Mouse (Mus musculus) regulatory T cell (primary cell): ENCODE measurements at regions not wholly inside any gene's neighbourhood (a gene's known extent, or its start where the extent isn't known, plus 50 kb on each side); places are given as distances from the start of the nearest gene placed in this dataset.

Source experiments
- in situ Hi-C: fragments of 300-600 bp; cut with MboI, MseI; formaldehyde crosslinking; loops from one replicate; pipeline ENCODE4 v1.15.1; 2025; ENCODE audit warnings: high pct_unique_total_duplicates

GRCm38 (mm10) chr12:45929001-45929759 is 854.7 kb upstream of the Stxbp6 start:
- in situ Hi-C loops, result no loop called here
